Mouse (Mus musculus): Measurements from ENCODE around the gene Dusp16. TPM values are rescaled to one million over a fixed set of nuclear protein-coding genes. Genes with fewer than 3 reads are reported as not detected.

Gene Dusp16
- polyA plus RNA-seq, 1 experiment from 2014 or later = 12.0 TPM

GRCm38 (mm10) chr6:134723833-134724553, 68.4 kb downstream of the Dusp16 start:
- 73% methylated on average over 9 of the region's 9 CpGs for WGBS
- Histone ChIP-seq H3K9ac (replicated peaks; ENCODE audit: low read depth) (no peak overlapping the region), H3K4me3 (ENCODE audit: low read depth, low read length) (no peak overlapping the region), H3K4me2 (replicated peaks; ENCODE audit: low read depth, low read length) (no peak overlapping the region), H3K27ac (ENCODE audit: low read length) (no peak overlapping the region), H3K36me3 (ENCODE audit: insufficient read depth, low read length) (peaks cover 21% of the 10 kb centered on the region), H3K4me1 (ENCODE audit: insufficient read depth, low read depth, low read length) (no peaks in the 10 kb centered on the region), H3K27me3 (replicated peaks; ENCODE audit: insufficient read depth, low read length) (no peaks in the 10 kb centered on the region), H3K9me3 (ENCODE audit: low read length) (no peaks in the 10 kb centered on the region)
- no peak for DNase-seq (ENCODE audit: low spot score)
- TF ChIP-seq CTCF (IDR thresholded peaks at IDR 0.05) (no peak), EP300 (IDR thresholded peaks at IDR 0.05) (no peak)
- no peak for ATAC-seq

- Histone ChIP-seq H3K36me3 (ENCODE audit: insufficient read depth, low read length) (peaks cover 28% of the 10 kb centered on the region), H3K9ac (replicated peaks; ENCODE audit: low read depth) (no peak overlapping the region), H3K27me3 (replicated peaks; ENCODE audit: insufficient read depth, low read length) (no peaks in the 10 kb centered on the region), H3K4me2 (replicated peaks; ENCODE audit: low read depth, low read length) (no peak overlapping the region), H3K4me1 (ENCODE audit: insufficient read depth, low read depth, low read length) (no peaks in the 10 kb centered on the region), H3K4me3 (ENCODE audit: low read depth, low read length) (no peak overlapping the region), H3K9me3 (ENCODE audit: low read length) (no peaks in the 10 kb centered on the region), H3K27ac (ENCODE audit: low read length) (no peak overlapping the region)
- DNase-seq (ENCODE audit: low spot score) = no peak
- WGBS = 89% methylated on average over 7 of the region's 7 CpGs
- TF ChIP-seq CTCF (IDR thresholded peaks at IDR 0.05) (no peak), EP300 (IDR thresholded peaks at IDR 0.05) (no peak)
- ATAC-seq = no peak
Observed at GRCm38 (mm10) chr6:134723326-134723725, 69.1 kb downstream of the Dusp16 start.

GRCm38 (mm10) chr6:134722906-134723305, 69.5 kb downstream of the Dusp16 start:
- Histone ChIP-seq H3K4me1 (ENCODE audit: insufficient read depth, low read depth, low read length) (no peaks in the 10 kb centered on the region), H3K27me3 (replicated peaks; ENCODE audit: insufficient read depth, low read length) (no peaks in the 10 kb centered on the region), H3K27ac (ENCODE audit: low read length) (no peak overlapping the region), H3K4me3 (ENCODE audit: low read depth, low read length) (no peak overlapping the region), H3K9me3 (ENCODE audit: low read length) (no peaks in the 10 kb centered on the region), H3K4me2 (replicated peaks; ENCODE audit: low read depth, low read length) (no peak overlapping the region), H3K36me3 (ENCODE audit: insufficient read depth, low read length) (peaks cover 31% of the 10 kb centered on the region), H3K9ac (replicated peaks; ENCODE audit: low read depth) (no peak overlapping the region)
- ATAC-seq (no peak), DNase-seq (ENCODE audit: low spot score) (no peak)
- 83% methylated on average over 8 of the region's 8 CpGs for WGBS
- no peak for TF ChIP-seq EP300 (IDR thresholded peaks at IDR 0.05)
- no peak for TF ChIP-seq CTCF (IDR thresholded peaks at IDR 0.05)

- no peak overlapping the region for H3K4me2 ChIP-seq (replicated peaks; ENCODE audit: low read depth, low read length)
- H3K4me3 ChIP-seq (ENCODE audit: low read depth, low read length) = no peak overlapping the region
- H3K9ac ChIP-seq (replicated peaks; ENCODE audit: low read depth) = no peak overlapping the region
- H3K27ac ChIP-seq (ENCODE audit: low read length) = no peak overlapping the region
- no peaks in the 10 kb centered on the region for H3K9me3 ChIP-seq (ENCODE audit: low read length)
- ATAC-seq (no peak), DNase-seq (ENCODE audit: low spot score) (no peak)
- H3K36me3 ChIP-seq (ENCODE audit: insufficient read depth, low read length) = peaks cover 34% of the 10 kb centered on the region
- no peaks in the 10 kb centered on the region for H3K4me1 ChIP-seq (ENCODE audit: insufficient read depth, low read depth, low read length)
- WGBS = 84% methylated on average over 6 of the region's 6 CpGs
- TF ChIP-seq EP300 (IDR thresholded peaks at IDR 0.05) = no peak
- TF ChIP-seq CTCF (IDR thresholded peaks at IDR 0.05) = no peak
- no peaks in the 10 kb centered on the region for H3K27me3 ChIP-seq (replicated peaks; ENCODE audit: insufficient read depth, low read length)
Observed at GRCm38 (mm10) chr6:134721729-134722269, 70.6 kb downstream of the Dusp16 start.

GRCm38 (mm10) chr6:134720150-134720549, 72.3 kb downstream of the Dusp16 start:
- DNase-seq (ENCODE audit: low spot score) (no peak), ATAC-seq (no peak)
- H3K4me3 ChIP-seq (ENCODE audit: low read depth, low read length) = no peak overlapping the region
- peaks cover 34% of the 10 kb centered on the region for H3K36me3 ChIP-seq (ENCODE audit: insufficient read depth, low read length)
- TF ChIP-seq CTCF (IDR thresholded peaks at IDR 0.05) (no peak), EP300 (IDR thresholded peaks at IDR 0.05) (no peak)
- WGBS = 87% methylated on average over 5 of the region's 5 CpGs
- no peak overlapping the region for H3K4me2 ChIP-seq (replicated peaks; ENCODE audit: low read depth, low read length)
- no peaks in the 10 kb centered on the region for H3K9me3 ChIP-seq (ENCODE audit: low read length)
- no peak overlapping the region for H3K9ac ChIP-seq (replicated peaks; ENCODE audit: low read depth)
- H3K4me1 ChIP-seq (ENCODE audit: insufficient read depth, low read depth, low read length) = no peaks in the 10 kb centered on the region
- H3K27ac ChIP-seq (ENCODE audit: low read length) = no peak overlapping the region
- no peaks in the 10 kb centered on the region for H3K27me3 ChIP-seq (replicated peaks; ENCODE audit: insufficient read depth, low read length)

GRCm38 (mm10) chr6:134719156-134719555, 73.3 kb downstream of the Dusp16 start:
- H3K4me3 ChIP-seq (ENCODE audit: low read depth, low read length) = no peak overlapping the region
- WGBS = 89% methylated on average over 5 of the region's 5 CpGs

More at GRCm38 (mm10) chr6:134719156-134719555, 73.3 kb downstream of the Dusp16 start:
- Histone ChIP-seq H3K9ac (replicated peaks; ENCODE audit: low read depth) (no peak overlapping the region), H3K4me1 (ENCODE audit: insufficient read depth, low read depth, low read length) (no peaks in the 10 kb centered on the region), H3K27me3 (replicated peaks; ENCODE audit: insufficient read depth, low read length) (no peaks in the 10 kb centered on the region), H3K9me3 (ENCODE audit: low read length) (no peaks in the 10 kb centered on the region), H3K27ac (ENCODE audit: low read length) (no peak overlapping the region), H3K36me3 (ENCODE audit: insufficient read depth, low read length) (peaks cover 29% of the 10 kb centered on the region), H3K4me2 (replicated peaks; ENCODE audit: low read depth, low read length) (no peak overlapping the region)
- ATAC-seq (no peak), DNase-seq (ENCODE audit: low spot score) (no peak)
- no peak for TF ChIP-seq EP300 (IDR thresholded peaks at IDR 0.05)
- no peak for TF ChIP-seq CTCF (IDR thresholded peaks at IDR 0.05)
